Mouse (Mus musculus): ENCODE data around the gene Plk5.

The Plk5 gene

GRCm38 (mm10) chr10:80356001-80356682 is at the start of gene Plk5:
Gene Plk5, plus strand, starts transcription at chr10:80356459.
- in situ Hi-C loops (cut with MboI; ENCODE audit: low pct_unique_long_range_greater_than_20kb in 1 of 2, low sequenced_read_pairs in 2 of 2, unreplicated experiment in 1 of 2), result loop anchor here in 1 of 2 experiments (25.0 kb wide), 1 partner anchor 169 kb away; the partner anchor contains the start of gene Efna2

GRCm38 (mm10) chr10:80311560-80311959 is 44.7 kb upstream of the Plk5 start:
- in situ Hi-C loops (cut with MboI; ENCODE audit: low pct_unique_long_range_greater_than_20kb in 1 of 2, low sequenced_read_pairs in 2 of 2, unreplicated experiment in 1 of 2), result no loop called here

- in situ Hi-C loops (cut with MboI; ENCODE audit: low pct_unique_long_range_greater_than_20kb in 1 of 2, low sequenced_read_pairs in 2 of 2, unreplicated experiment in 1 of 2), result no loop called here
These were observed 43.4 kb upstream of the Plk5 start for GRCm38 (mm10) chr10:80312586-80313504.

- in situ Hi-C loops (cut with MboI; ENCODE audit: low pct_unique_long_range_greater_than_20kb in 1 of 2, low sequenced_read_pairs in 2 of 2, unreplicated experiment in 1 of 2), result no loop called here
These were observed 42.5 kb upstream of the Plk5 start for GRCm38 (mm10) chr10:80313627-80314201.

DNA sequence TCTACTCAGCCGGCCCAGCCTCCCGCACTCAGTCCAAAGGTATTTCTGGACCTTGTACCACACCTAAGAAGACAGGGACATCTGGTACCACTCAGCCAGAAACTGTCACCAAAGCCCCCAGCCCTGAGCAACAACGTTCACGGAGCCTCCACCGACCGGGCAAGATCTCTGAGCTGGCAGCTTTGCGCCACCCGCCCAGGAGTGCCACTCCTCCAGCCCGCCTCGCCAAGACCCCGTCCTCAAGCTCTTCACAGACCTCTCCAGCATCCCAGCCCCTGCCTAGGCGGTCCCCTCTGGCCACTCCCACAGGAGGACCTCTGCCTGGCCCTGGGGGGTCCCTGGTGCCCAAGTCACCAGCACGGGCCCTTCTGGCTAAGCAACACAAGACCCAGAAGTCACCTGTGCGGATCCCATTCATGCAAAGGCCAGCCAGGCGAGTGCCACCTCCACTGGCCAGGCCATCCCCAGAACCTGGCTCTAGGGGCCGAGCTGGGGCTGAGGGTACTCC is 41.7 kb upstream of the Plk5 start:
- in situ Hi-C loops (cut with MboI; ENCODE audit: low pct_unique_long_range_greater_than_20kb in 1 of 2, low sequenced_read_pairs in 2 of 2, unreplicated experiment in 1 of 2), result no loop called here

- in situ Hi-C loops (cut with MboI; ENCODE audit: low pct_unique_long_range_greater_than_20kb in 1 of 2, low sequenced_read_pairs in 2 of 2, unreplicated experiment in 1 of 2), result no loop called here
These were observed 40.9 kb upstream of the Plk5 start for GRCm38 (mm10) chr10:80315315-80315714.

- in situ Hi-C loops (cut with MboI; ENCODE audit: low pct_unique_long_range_greater_than_20kb in 1 of 2, low sequenced_read_pairs in 2 of 2, unreplicated experiment in 1 of 2), result no loop called here
These were observed 39.9 kb upstream of the Plk5 start for GRCm38 (mm10) chr10:80316359-80316781.

DNA sequence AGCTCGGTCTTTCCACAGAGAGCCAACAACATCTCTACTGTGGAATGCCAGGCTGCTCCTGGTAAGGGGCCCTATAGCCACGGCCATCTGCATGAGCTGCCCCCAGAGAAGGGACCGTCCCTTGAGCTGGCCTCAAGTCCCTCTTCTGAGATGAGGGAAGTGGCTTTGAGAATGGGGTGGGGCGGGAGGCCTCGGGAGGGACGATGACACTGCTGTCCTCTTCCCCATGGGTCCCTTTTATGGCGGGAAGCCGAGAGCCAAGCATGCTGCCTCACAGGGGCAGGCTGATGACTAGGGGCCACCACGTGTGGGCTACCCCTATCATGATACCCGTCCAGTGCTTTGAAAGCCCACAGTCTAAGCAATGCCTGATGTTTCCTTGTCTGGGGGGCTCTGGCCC is 39.2 kb upstream of the Plk5 start:
- in situ Hi-C loops (cut with MboI; ENCODE audit: low pct_unique_long_range_greater_than_20kb in 1 of 2, low sequenced_read_pairs in 2 of 2, unreplicated experiment in 1 of 2), result no loop called here

GRCm38 (mm10) chr10:80320340-80320760 is 35.9 kb upstream of the Plk5 start, which contains the start of gene 2310011J03Rik:
Gene 2310011J03Rik, minus strand, starts transcription at chr10:80320537.
- in situ Hi-C loops (cut with MboI; ENCODE audit: low pct_unique_long_range_greater_than_20kb in 1 of 2, low sequenced_read_pairs in 2 of 2, unreplicated experiment in 1 of 2), result no loop called here

DNA sequence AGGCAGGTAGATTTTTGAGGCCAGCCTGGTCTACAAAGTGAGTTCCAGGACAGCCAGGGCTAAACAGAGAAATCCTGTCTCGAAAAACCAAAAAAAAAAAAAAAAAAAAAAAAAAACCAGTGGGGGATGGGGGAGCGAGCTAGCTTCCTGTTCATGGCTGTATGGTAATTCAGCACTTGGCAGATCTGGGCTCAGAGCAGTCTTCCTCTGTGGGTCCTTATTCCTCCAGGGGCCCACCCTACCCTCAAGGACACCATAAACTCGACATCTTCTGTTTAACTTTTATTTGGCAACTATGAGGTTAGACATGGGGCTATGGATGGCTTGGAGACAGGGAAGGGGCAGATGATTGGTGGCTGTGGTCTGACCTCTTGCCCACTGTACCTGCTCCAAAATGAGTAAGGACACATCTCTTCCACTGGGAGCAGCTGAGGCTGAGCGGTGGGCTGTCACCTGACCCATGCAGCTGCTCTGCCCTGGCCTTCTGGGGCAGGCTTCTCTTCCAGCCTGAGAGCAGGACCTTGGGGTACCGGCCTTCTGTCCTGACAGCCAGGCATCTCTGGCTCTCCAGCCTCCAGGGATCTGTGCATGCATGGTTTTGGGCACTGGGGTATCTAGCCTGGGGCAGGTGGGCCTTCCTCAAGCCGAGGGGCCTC is 35.1 kb upstream of the Plk5 start:
- in situ Hi-C loops (cut with MboI; ENCODE audit: low pct_unique_long_range_greater_than_20kb in 1 of 2, low sequenced_read_pairs in 2 of 2, unreplicated experiment in 1 of 2), result no loop called here

- in situ Hi-C loops (cut with MboI; ENCODE audit: low pct_unique_long_range_greater_than_20kb in 1 of 2, low sequenced_read_pairs in 2 of 2, unreplicated experiment in 1 of 2), result no loop called here
These were observed 34.3 kb upstream of the Plk5 start for GRCm38 (mm10) chr10:80321670-80322581.

DNA sequence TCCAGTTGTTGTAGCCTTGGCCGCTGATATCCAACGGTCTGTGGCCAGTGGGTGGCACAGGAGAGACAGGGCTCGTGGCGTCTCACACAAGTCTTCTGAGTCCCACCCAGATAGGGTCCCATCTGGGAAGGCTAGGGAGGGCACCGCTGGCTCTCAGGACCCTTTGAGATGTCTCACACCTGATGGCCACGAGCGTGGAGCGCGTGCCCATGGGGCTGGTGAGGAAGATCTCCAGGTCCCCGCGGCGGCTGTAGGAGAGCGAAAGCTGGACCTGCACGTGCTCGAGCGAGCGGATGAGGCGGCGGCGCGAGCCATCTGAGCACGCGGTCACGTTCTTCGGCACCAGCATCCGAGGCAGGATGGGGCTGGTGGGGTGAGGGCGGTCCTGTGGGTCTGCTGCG is 33.4 kb upstream of the Plk5 start:
- in situ Hi-C loops (cut with MboI; ENCODE audit: low pct_unique_long_range_greater_than_20kb in 1 of 2, low sequenced_read_pairs in 2 of 2, unreplicated experiment in 1 of 2), result no loop called here

DNA sequence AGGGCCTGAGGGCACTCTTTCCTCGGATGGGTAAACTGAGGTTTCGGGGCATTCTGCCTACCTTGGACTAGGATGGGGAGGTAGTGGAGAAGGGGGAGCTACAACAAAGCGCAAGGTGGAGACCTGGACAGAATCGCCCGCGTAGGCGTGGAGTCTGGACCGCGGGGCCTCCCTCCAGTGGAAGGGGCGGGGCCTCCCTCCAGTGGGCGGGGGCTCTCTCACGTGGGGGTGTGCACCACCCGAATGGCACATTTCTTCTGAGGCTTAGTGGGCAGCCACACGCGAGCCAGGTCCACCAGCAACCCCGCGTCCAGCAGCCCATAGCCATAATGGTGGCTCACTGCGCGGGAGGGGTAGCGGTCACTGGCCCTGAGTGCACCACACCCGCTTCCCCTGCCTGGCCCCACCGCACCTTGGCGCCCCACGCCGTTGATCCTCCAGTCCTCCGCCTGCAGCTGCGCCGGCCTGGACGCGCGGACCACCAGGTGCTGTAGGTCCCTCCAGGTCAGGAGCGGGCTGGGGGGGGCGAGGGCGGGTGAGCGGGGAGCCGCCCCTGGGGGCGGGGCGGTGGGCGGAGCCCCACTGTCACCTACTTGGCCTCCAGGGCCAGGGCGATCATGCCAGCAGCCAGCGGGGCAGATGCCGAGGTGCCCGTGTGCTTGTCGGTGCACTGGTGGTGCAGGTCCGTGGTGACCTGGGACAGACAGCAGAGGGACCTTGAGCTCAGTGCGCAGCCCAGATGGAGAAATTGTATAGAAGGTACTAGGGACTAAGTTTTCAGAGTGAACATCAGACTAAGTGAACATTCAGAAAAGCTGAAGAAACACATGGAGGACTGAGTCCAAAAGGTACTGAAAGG is 32.8 kb upstream of the Plk5 start:
- in situ Hi-C loops (cut with MboI; ENCODE audit: low pct_unique_long_range_greater_than_20kb in 1 of 2, low sequenced_read_pairs in 2 of 2, unreplicated experiment in 1 of 2), result no loop called here

GRCm38 (mm10) chr10:80324120-80325037 is 31.9 kb upstream of the Plk5 start:
- in situ Hi-C loops (cut with MboI; ENCODE audit: low pct_unique_long_range_greater_than_20kb in 1 of 2, low sequenced_read_pairs in 2 of 2, unreplicated experiment in 1 of 2), result no loop called here

DNA sequence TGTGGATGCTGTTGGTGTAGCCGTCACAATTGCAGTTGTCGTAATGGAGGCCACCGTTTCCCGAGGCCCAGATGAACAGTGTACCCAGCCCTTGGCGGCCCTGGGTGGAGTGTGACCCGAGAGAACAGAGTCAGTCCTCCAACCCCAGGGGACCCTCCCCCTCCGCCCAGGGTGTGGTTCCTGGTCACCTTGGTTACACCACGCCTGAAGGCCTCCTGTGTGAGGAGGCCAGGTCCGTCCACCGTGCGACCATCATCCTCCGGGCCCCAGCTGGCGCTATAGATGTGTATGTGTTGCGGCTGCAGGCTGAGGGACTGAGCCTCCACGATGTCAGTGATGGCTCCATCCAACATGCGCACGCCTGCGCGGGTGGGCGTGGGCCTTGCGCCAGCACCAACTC is 31.2 kb upstream of the Plk5 start:
- in situ Hi-C loops (cut with MboI; ENCODE audit: low pct_unique_long_range_greater_than_20kb in 1 of 2, low sequenced_read_pairs in 2 of 2, unreplicated experiment in 1 of 2), result no loop called here

All from mouse embryonic stem cell (cell line).